Mouse (Mus musculus) G1E-ER4 (cell line): ENCODE results near the gene Nmnat3. TPM values are rescaled to one million over a fixed set of nuclear protein-coding genes. Genes with fewer than 3 reads are reported as not detected.

Experiments used
- GATA1 ChIP-seq: IDR thresholded peaks from one replicate; pipeline ENCODE4 v1.8.0; 2012; ENCODE audit warnings: low read length, inconsistent platforms
- polyA plus RNA-seq: library from polyadenylated mRNA; stranded (reverse); fragments of >175 nt; gene quantifications from 2 replicates; pipeline ENCODE4 v1.2.3, GENCODE M21; 2012

Gene Nmnat3
- polyA plus RNA-seq, 1 experiment, result 12.0 TPM

DNA sequence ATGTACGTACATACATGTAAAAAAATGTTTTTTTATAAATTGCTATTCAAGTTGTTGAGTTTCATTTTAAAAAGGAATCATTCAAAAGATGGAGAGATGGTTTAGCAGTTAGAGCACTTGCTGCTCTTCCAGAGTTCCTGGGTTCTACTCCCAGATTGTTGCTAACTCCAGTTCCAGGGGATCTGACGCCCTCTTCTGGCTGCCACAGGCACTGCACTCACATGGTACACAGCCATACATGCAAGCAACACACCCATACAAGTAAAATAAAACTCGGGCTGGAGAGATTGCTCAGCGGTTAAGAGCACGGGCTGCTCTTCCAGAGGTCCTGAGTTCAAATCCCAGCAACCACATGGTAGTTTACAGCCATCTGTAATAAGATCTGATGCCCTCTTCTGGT is 86.1 kb downstream of the Nmnat3 start:
- TF ChIP-seq GATA1, result no peak

DNA sequence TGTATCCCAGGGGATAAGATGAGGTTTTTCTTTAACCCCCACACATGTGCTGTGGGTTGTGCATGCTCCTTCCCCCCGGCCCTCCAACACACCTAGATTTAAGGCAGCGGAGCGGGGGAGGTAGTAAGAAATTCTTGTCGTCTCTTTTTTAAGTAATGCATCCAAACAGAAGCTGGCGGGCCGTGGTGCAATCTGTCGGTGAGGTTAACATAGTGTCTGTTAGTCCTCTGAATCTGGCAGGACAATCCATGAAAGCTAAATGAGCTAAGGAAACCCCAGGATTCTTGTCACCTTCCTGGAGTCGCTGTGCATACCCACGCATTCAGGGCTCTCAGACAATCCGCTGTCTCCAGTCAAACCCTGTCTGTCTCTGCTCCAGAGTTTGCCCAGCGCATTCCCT is 87.7 kb downstream of the Nmnat3 start:
- TF ChIP-seq GATA1, result no peak

GRCm38 (mm10) chr9:98375329-98376170 is 88.3 kb downstream of the Nmnat3 start:
- no peak for TF ChIP-seq GATA1

GRCm38 (mm10) chr9:98379736-98380135 is 92.5 kb downstream of the Nmnat3 start:
- no peak for TF ChIP-seq GATA1

DNA sequence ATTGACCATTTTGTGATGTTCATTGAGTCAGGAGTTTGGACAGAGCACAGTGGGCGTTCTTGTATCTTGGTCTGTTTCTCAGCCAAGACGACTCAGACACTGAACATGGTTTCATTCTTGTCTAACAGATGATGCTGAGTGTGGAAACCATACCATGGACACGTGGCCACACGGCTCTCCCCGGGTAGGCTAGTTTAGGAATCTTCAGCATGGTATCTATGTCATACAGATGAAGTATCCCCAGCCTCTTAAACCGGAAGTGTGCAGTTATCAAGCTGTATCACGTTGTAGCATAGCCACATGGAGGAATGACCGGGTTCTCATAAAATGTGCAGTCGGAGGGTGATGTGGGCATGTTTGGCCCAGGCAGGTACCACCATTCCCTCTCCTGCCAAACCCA is 93.4 kb downstream of the Nmnat3 start:
- no peak for TF ChIP-seq GATA1

- TF ChIP-seq GATA1, result no peak
Measured at GRCm38 (mm10) chr9:98387741-98388632, 100.8 kb downstream of the Nmnat3 start.

DNA sequence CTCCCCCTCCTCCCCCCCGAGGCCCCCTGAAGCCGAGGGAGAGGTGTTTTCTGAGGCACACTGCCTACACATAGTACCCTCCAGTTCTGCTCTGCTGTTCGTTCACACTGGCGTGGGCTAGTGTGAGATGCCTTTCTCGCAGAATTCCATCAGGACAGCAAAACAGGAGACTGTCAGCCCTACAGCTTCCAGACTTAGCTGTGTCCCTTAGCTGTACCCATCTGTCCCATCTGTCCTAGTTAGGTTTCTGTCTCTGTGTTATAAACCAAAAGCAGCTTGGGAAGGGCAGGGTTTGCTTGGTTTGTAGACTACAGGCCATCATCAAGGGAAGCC is 101.4 kb downstream of the Nmnat3 start:
- TF ChIP-seq GATA1, result no peak

GRCm38 (mm10) chr9:98393496-98393895 is 106.3 kb downstream of the Nmnat3 start:
- TF ChIP-seq GATA1, result no peak

DNA sequence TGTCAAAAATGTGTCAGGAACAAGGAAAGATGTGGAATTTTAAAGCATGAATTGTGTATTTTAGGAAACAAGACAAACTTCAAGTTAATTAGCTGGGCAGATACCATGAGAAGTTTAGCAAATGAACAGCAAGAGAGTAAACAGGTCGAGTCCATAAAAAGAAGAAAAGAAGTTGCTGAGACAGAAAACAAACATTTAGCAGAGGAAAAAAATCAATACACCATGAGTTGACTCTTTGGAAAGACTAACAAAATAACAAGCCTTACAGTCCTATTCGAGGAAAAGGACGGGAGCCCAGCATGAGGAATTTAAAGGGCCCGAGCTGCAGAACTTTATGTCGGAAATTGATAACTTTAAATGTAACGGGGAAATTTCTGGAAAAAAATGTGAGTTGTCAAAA is 110.0 kb downstream of the Nmnat3 start:
- TF ChIP-seq GATA1, result no peak

GRCm38 (mm10) chr9:98397866-98398265 is 110.6 kb downstream of the Nmnat3 start:
- no peak for TF ChIP-seq GATA1

DNA sequence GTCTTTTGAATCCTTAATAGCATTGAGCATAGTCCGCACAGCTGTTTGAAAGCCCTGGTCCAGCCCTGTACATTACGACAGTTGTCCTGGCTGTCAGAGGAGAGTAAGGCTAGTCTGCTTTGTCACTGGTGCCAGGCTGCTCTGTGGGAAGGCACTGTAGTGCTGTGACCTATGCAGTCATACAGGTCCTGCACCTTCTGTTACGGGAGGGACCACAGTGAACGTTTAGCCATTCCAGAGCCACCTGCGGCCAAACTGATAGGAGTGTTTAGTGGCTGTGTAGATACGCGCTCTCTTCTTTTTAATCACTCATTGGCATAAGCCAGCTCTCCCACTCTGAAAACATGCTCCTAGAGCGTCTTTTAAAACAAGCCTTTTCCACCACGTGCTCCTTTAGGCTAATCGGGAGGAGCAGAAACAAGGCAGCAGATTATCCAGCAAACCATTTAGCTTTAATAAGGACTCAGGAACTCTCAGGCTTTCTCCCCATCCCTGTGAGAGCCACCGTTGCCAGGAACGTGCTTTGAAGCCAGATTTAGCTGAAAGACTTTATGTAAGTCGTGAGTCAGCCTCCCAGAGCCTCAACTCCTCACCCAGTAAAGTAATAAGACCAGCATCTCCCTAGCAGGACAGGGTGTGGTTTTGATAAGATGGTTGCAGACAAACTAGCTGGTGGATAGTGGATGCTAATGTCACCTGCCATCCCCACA is 113.1 kb downstream of the Nmnat3 start:
- no peak for TF ChIP-seq GATA1

DNA sequence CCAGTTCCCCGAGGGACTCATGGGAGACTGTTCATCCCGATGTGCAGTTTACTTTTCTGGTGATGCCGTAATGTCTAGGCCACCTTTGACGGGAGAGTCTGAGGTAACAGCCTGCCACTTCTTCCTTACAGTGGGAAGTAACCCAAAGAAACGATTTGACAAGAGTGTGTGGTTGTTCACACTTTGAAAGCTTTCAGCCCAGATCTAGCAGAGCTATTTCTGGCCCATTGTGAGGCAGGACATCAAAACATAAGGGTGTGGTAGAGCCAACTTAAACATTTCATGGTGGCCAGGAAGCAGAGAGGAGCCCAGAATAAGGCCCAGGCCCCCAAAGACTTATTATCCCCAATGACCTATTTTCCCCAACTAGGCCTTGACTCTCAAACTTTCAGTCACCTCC is 114.4 kb downstream of the Nmnat3 start:
- no peak for TF ChIP-seq GATA1

DNA sequence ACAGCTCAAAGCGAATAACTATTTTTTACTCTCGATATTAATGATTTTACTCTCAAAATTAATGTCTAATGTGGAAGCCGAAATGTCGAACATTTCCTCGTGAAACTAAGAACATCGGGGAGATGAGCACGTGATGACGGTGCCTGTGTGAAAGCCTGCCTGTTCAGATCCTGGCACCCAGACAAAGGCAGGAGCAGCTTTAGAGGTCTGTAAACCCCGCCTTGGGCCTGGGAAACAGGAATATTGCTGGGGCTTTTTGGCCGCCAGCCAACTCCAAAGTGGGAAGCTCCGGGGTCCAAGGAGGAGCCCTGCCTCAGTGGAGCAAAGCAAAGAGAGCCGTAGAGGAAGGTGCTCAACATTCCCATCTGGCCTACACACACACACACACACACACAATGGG is 120.5 kb downstream of the Nmnat3 start:
- TF ChIP-seq GATA1, result no peak

DNA sequence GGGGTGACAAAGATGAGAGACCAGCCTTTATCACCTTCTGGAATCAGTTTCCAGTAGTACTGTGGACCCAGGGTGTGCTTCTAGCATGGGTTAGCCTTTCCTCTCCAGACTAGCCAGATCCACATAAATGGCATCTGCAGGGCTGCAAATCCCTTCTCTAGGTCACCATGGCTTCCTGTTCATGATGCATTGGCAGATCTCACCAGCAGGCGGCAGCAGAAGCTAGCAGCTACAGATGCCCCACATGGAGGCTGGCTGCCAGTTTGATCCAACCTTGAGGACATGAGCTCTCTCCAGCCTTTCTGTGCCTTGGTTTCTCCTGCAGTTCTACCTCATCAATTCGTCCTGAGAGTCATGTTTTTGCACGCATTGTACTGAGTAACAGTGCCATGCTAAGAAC is 121.9 kb downstream of the Nmnat3 start:
- TF ChIP-seq GATA1, result no peak

- TF ChIP-seq GATA1, result no peak
Measured at GRCm38 (mm10) chr9:98415427-98415826, 128.2 kb downstream of the Nmnat3 start.

DNA sequence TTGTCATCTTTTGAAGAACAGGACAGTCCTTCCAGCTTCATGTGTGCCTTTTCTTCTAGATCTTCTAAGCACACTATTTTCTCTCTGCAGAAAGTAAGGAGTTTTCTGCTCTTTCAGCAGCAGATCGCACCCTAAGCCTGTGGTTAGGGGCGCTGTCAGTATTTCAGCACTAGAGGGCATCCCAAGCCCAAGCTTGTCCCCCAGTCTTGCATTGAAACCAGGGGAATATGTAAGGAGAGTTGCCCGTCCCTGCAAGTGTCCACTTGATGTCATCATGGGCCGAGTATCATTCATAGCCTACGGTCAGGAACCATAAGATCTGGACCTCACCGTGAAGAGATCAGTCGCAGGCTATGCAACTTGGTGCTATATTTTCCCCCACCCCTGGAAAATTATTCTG is 130.7 kb downstream of the Nmnat3 start:
- no peak for TF ChIP-seq GATA1
